Mouse (Mus musculus): ENCODE results near the gene Ltbp1. TPM values are rescaled to one million over a fixed set of nuclear protein-coding genes. Genes with fewer than 3 reads are reported as not detected.

Ltbp1 gene
- polyA plus RNA-seq, 1 experiment from 2014 or later: 14.2 TPM

DNA sequence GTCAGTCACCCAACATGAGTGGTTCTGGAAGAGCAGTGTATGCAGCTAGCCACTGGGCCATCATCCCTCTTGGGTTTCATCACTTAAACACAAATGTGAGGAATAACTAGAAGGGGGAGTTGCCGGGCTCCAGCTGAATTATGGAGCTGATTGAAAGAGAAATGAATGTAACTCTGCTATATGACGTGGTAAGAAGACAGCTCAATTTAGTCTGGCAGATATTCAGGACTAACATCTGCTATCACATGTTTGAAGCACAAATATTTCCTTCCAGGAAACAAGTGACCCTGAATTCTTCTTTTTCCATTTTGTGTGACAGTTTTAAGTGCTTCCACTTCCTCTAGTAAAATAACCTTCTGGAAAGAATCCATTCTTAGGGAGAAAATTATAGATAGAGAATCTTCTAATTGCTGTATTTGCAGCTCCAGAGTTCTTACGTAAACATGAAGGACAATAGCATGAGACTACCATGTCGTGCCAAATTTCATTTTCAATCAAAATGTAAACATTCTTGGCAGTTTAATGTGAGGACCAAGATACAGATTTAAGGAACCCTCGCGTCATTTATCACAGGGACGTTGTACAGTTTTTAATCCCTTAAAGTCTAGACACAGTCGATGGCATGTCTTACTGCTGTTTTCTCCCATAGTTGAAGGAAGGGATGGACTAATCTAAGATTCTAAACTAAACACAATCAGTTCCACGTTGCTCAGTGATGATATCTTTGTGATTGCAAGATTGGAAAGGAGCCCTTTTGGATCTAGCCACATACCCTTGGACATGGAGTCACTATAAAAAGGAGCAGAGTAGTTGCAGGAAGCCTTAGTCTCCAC is 279.7 kb downstream of the Ltbp1 start:
- no peaks in the 10 kb centered on the region for H3K9me3 ChIP-seq (ENCODE audit: control insufficient read depth, low read length)
- DNase-seq (ENCODE audit: low spot score) (no peak), ATAC-seq (replicated peaks; ENCODE audit: low FRiP score) (no peak)
- no peaks in the 10 kb centered on the region for H3K27me3 ChIP-seq (replicated peaks; ENCODE audit: control insufficient read depth, insufficient read depth, low read length)
- H3K27ac ChIP-seq (ENCODE audit: low read depth, low read length): no peak overlapping the region
- H3K9ac ChIP-seq (ENCODE audit: low read depth, low read length): no peak overlapping the region
- no peaks in the 10 kb centered on the region for H3K4me1 ChIP-seq (replicated peaks; ENCODE audit: control insufficient read depth, insufficient read depth, low read length)
- peaks cover 5% of the 10 kb centered on the region; the same call in 1 of the 2 replicates for H3K36me3 ChIP-seq (ENCODE audit: control insufficient read depth, insufficient read depth, low read length)
- no peak overlapping the region for H3K4me3 ChIP-seq (ENCODE audit: low read depth, low read length)
- 68% methylated on average over 9 of the region's 9 CpGs for WGBS
- no peak overlapping the region for H3K4me2 ChIP-seq

GRCm38 (mm10) chr17:75292986-75293385 is 287.6 kb downstream of the Ltbp1 start:
- Histone ChIP-seq H3K4me2 (no peak overlapping the region), H3K36me3 (ENCODE audit: control insufficient read depth, insufficient read depth, low read length) (peaks cover 4% of the 10 kb centered on the region; the same call in 1 of the 2 replicates), H3K9ac (ENCODE audit: low read depth, low read length) (no peak overlapping the region), H3K9me3 (ENCODE audit: control insufficient read depth, low read length) (no peaks in the 10 kb centered on the region), H3K27ac (ENCODE audit: low read depth, low read length) (no peak overlapping the region), H3K27me3 (replicated peaks; ENCODE audit: control insufficient read depth, insufficient read depth, low read length) (no peaks in the 10 kb centered on the region), H3K4me3 (ENCODE audit: low read depth, low read length) (no peak overlapping the region), H3K4me1 (replicated peaks; ENCODE audit: control insufficient read depth, insufficient read depth, low read length) (no peaks in the 10 kb centered on the region)
- no peak for ATAC-seq (replicated peaks; ENCODE audit: low FRiP score)
- no peak for DNase-seq (ENCODE audit: low spot score)
- 76% methylated on average over 3 of the region's 3 CpGs for WGBS

GRCm38 (mm10) chr17:75293725-75294124 is 288.4 kb downstream of the Ltbp1 start:
- Histone ChIP-seq H3K4me3 (ENCODE audit: low read depth, low read length) (no peak overlapping the region), H3K36me3 (ENCODE audit: control insufficient read depth, insufficient read depth, low read length) (peaks cover 4% of the 10 kb centered on the region; the same call in 1 of the 2 replicates), H3K9me3 (ENCODE audit: control insufficient read depth, low read length) (no peaks in the 10 kb centered on the region), H3K4me1 (replicated peaks; ENCODE audit: control insufficient read depth, insufficient read depth, low read length) (no peaks in the 10 kb centered on the region), H3K9ac (ENCODE audit: low read depth, low read length) (no peak overlapping the region), H3K27ac (ENCODE audit: low read depth, low read length) (no peak overlapping the region), H3K4me2 (no peak overlapping the region), H3K27me3 (replicated peaks; ENCODE audit: control insufficient read depth, insufficient read depth, low read length) (no peaks in the 10 kb centered on the region)
- no peak for ATAC-seq (replicated peaks; ENCODE audit: low FRiP score)
- DNase-seq (ENCODE audit: low spot score): no peak
- WGBS: 68% methylated on average over 3 of the region's 3 CpGs

GRCm38 (mm10) chr17:75300908-75301307 is 295.5 kb downstream of the Ltbp1 start:
- no peak for DNase-seq (ENCODE audit: low spot score)
- H3K36me3 ChIP-seq (ENCODE audit: control insufficient read depth, insufficient read depth, low read length): 0 out of 2 replicates have a peak, but pooled peaks cover 4% of the 10 kb centered on the region
- no peak overlapping the region for H3K9ac ChIP-seq (ENCODE audit: low read depth, low read length)
- H3K4me2 ChIP-seq: no peak overlapping the region
- no peak overlapping the region for H3K4me3 ChIP-seq (ENCODE audit: low read depth, low read length)
- WGBS: 75% methylated on average over 4 of the region's 4 CpGs
- no peak overlapping the region for H3K27ac ChIP-seq (ENCODE audit: low read depth, low read length)
- ATAC-seq (replicated peaks; ENCODE audit: low FRiP score): no peak
- no peaks in the 10 kb centered on the region for H3K4me1 ChIP-seq (replicated peaks; ENCODE audit: control insufficient read depth, insufficient read depth, low read length)
- H3K27me3 ChIP-seq (replicated peaks; ENCODE audit: control insufficient read depth, insufficient read depth, low read length): no peaks in the 10 kb centered on the region
- H3K9me3 ChIP-seq (ENCODE audit: control insufficient read depth, low read length): no peaks in the 10 kb centered on the region

DNA sequence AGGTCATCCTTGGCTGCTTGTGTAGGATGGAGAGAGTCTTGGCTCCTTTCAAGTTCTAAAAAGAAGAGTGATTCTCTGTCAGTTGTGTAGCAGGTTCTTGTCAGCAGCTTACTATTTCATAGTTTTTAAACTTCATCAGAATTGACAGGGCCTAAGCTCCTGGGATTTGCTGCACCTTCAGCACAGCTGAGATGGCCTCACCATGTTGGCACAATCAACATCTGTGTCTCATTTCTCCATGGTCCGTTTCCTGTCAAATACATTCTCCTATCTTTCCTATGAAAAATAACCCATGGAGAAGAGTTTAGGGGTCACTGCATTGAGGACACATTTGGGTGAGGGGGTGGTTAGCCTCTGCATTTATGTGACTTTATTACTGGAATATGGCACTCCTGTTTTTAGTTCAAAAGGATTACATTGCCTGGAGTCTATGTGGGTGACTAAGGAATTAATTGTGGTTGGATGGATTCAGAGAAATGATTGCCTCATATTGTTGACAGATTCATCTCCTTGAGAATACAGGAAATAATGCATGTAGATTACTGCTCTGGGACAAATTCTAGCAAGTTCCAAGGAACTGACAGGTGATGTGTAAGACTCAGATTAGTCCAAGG is 299.5 kb downstream of the Ltbp1 start:
- no peak overlapping the region for H3K4me2 ChIP-seq
- 73% methylated on average over 1 of the region's 1 CpGs for WGBS
- no peak for ATAC-seq (replicated peaks; ENCODE audit: low FRiP score)
- no peaks in the 10 kb centered on the region for H3K27me3 ChIP-seq (replicated peaks; ENCODE audit: control insufficient read depth, insufficient read depth, low read length)
- no peak overlapping the region for H3K9ac ChIP-seq (ENCODE audit: low read depth, low read length)
- H3K4me3 ChIP-seq (ENCODE audit: low read depth, low read length): no peak overlapping the region
- no peaks in the 10 kb centered on the region for H3K9me3 ChIP-seq (ENCODE audit: control insufficient read depth, low read length)
- H3K4me1 ChIP-seq (replicated peaks; ENCODE audit: control insufficient read depth, insufficient read depth, low read length): no peaks in the 10 kb centered on the region
- no peak overlapping the region for H3K27ac ChIP-seq (ENCODE audit: low read depth, low read length)
- no peaks in the 10 kb centered on the region for H3K36me3 ChIP-seq (ENCODE audit: control insufficient read depth, insufficient read depth, low read length)
- DNase-seq (ENCODE audit: low spot score): no peak

DNA sequence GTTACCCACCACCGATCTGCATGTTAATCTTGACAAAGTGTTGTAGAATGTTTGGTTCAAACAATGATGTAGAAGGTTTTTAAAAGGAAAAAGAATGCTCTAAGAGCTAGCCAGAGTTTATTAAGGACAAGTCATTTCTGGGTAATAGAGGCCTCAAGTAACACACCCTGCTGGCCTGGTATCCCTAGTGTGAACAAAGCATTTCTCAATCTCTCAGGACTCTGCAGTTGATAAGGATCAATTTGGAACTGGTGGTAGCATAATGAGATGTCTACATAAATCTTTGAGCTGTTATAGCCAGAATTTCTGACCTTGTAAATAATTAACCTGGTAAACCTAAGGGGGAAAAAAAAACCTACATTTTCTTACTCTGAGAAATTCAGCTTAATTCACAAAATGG is 300.3 kb downstream of the Ltbp1 start:
- Histone ChIP-seq H3K27ac (ENCODE audit: low read depth, low read length) (no peak overlapping the region), H3K9ac (ENCODE audit: low read depth, low read length) (no peak overlapping the region), H3K9me3 (ENCODE audit: control insufficient read depth, low read length) (no peaks in the 10 kb centered on the region), H3K36me3 (ENCODE audit: control insufficient read depth, insufficient read depth, low read length) (no peaks in the 10 kb centered on the region), H3K4me3 (ENCODE audit: low read depth, low read length) (no peak overlapping the region), H3K4me2 (no peak overlapping the region), H3K4me1 (replicated peaks; ENCODE audit: control insufficient read depth, insufficient read depth, low read length) (no peaks in the 10 kb centered on the region), H3K27me3 (replicated peaks; ENCODE audit: control insufficient read depth, insufficient read depth, low read length) (no peaks in the 10 kb centered on the region)
- DNase-seq (ENCODE audit: low spot score): no peak
- ATAC-seq (replicated peaks; ENCODE audit: low FRiP score): no peak
- 84% methylated on average over 1 of the region's 1 CpGs for WGBS

- Histone ChIP-seq H3K9me3 (ENCODE audit: control insufficient read depth, low read length) (no peaks in the 10 kb centered on the region), H3K9ac (ENCODE audit: low read depth, low read length) (no peak overlapping the region), H3K27me3 (replicated peaks; ENCODE audit: control insufficient read depth, insufficient read depth, low read length) (no peaks in the 10 kb centered on the region), H3K4me1 (replicated peaks; ENCODE audit: control insufficient read depth, insufficient read depth, low read length) (no peaks in the 10 kb centered on the region), H3K4me2 (no peak overlapping the region; the same call in 1 of the 2 replicates), H3K27ac (ENCODE audit: low read depth, low read length) (no peak overlapping the region), H3K36me3 (ENCODE audit: control insufficient read depth, insufficient read depth, low read length) (no peaks in the 10 kb centered on the region), H3K4me3 (ENCODE audit: low read depth, low read length) (no peak overlapping the region)
- WGBS: 67% methylated on average over 18 of the region's 18 CpGs
- DNase-seq (ENCODE audit: low spot score) (no peak), ATAC-seq (replicated peaks; ENCODE audit: low FRiP score) (no peak)
These were observed 302.0 kb downstream of the Ltbp1 start for GRCm38 (mm10) chr17:75307070-75308011.

DNA sequence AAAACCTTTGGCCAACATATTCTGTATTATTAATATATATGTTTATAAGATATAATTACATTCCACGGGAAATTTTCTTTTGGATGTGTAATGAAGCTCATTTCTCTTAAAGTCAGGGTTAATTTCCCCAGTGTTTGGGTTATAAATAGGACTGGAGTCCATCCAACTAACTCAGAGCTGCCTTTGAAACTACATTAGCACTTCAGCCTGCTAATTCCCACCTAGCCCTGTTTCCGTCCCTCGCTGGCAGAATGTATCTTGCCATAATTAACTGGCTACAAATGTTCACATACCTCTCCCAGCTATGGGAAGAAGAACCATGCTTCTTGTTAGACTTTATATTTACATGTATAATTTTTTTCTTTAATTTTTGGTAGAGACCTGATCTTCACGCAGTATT is 311.7 kb downstream of the Ltbp1 start:
- Histone ChIP-seq H3K27me3 (replicated peaks; ENCODE audit: control insufficient read depth, insufficient read depth, low read length) (no peaks in the 10 kb centered on the region), H3K27ac (ENCODE audit: low read depth, low read length) (no peak overlapping the region), H3K4me3 (ENCODE audit: low read depth, low read length) (no peak overlapping the region), H3K9me3 (ENCODE audit: control insufficient read depth, low read length) (no peaks in the 10 kb centered on the region), H3K4me1 (replicated peaks; ENCODE audit: control insufficient read depth, insufficient read depth, low read length) (no peaks in the 10 kb centered on the region), H3K36me3 (ENCODE audit: control insufficient read depth, insufficient read depth, low read length) (no peaks in the 10 kb centered on the region), H3K4me2 (no peak overlapping the region), H3K9ac (ENCODE audit: low read depth, low read length) (no peak overlapping the region)
- 88% methylated on average over 4 of the region's 4 CpGs for WGBS
- no peak for DNase-seq (ENCODE audit: low spot score)
- no peak for ATAC-seq (replicated peaks; ENCODE audit: low FRiP score)
